ENCODE assay signal across 7 mouse cellular contexts in genomic region chr3:31083507-31084245, GRCm38 (mm10). TPM values are rescaled to one million over a fixed set of nuclear protein-coding genes. Genes with fewer than 3 reads are reported as not detected.
A peak's percentile ranks its signal among the peaks of the same experiment; 100 is the strongest.
DNase-seq lines count a peak whose midpoint lies in the region; ATAC-seq and TF ChIP-seq lines count a peak whose summit lies in the region.

No protein-coding gene starts in this region.

- H3K27me3 ChIP-seq in heart, adult 2 months (ENCODE audit: control insufficient read depth, insufficient read depth, low read length): no peaks in the 10 kb centered on the region
- no peaks in the 10 kb centered on the region for H3K27me3 ChIP-seq in kidney, embryonic 14.5 days (ENCODE audit: control insufficient read depth, insufficient read depth, low read length)
- no peaks in the 10 kb centered on the region for H3K27me3 ChIP-seq in stomach, embryonic 14.5 days (ENCODE audit: control insufficient read depth, insufficient read depth, low read length)

- H3K36me3 ChIP-seq in heart, adult 2 months (ENCODE audit: control insufficient read depth, insufficient read depth, low read length): no peaks in the 10 kb centered on the region
- no peaks in the 10 kb centered on the region for H3K36me3 ChIP-seq in kidney, embryonic 14.5 days (ENCODE audit: control insufficient read depth, insufficient read depth, low read length)
- H3K36me3 ChIP-seq in stomach, embryonic 14.5 days (ENCODE audit: control insufficient read depth, insufficient read depth, low read length): no peaks in the 10 kb centered on the region

- H3K4me2 ChIP-seq in kidney, embryonic 14.5 days (replicated peaks; ENCODE audit: low read depth, low read length): peak overlapping the region; percentile 17; the same call in 1 of the 2 replicates
- peak overlapping the region; percentile 30 for H3K4me2 ChIP-seq in stomach, embryonic 14.5 days (replicated peaks; ENCODE audit: low read depth, low read length)

- H3K27ac ChIP-seq in heart, adult 2 months: no peak overlapping the region
- H3K27ac ChIP-seq in kidney, embryonic 14.5 days (ENCODE audit: low read depth, low read length): no peak overlapping the region
- no peak overlapping the region for H3K27ac ChIP-seq in stomach, embryonic 14.5 days (ENCODE audit: low read length)

- H3K4me1 ChIP-seq in heart, adult 2 months (ENCODE audit: control insufficient read depth, insufficient read depth, low read length): peaks cover 5% of the 10 kb centered on the region
- H3K4me1 ChIP-seq in kidney, embryonic 14.5 days (ENCODE audit: control insufficient read depth, insufficient read depth, low read length): peaks cover 6% of the 10 kb centered on the region; the same call in 1 of the 2 replicates
- peaks cover 9% of the 10 kb centered on the region; the same call in 1 of the 2 replicates for H3K4me1 ChIP-seq in stomach, embryonic 14.5 days (ENCODE audit: control insufficient read depth, insufficient read depth, low read length)

- intact Hi-C loops in heart, adult 2 months (cut with DNase I): no loop called here

- peak; percentile 87 for DNase-seq in A20 (ENCODE audit: low read depth, low spot score)
- DNase-seq in MEL-GATA-1-ER (ENCODE audit: extremely low read depth, low read depth): peak; percentile 73
- DNase-seq in heart, adult 2 months: peak; percentile 56 to 59
- DNase-seq in lung, postnatal 36 days: peak; percentile 69
- DNase-seq in frontal cortex, adult 2 months (ENCODE audit: extremely low spot score in 1 of 2, low spot score in 1 of 2): no peak

- no peak for TF ChIP-seq EP300 in heart, adult 2 months (IDR thresholded peaks at IDR 0.05; ENCODE audit: insufficient read depth, low read depth, low read length)

- ATAC-seq in kidney, embryonic 14.5 days (ENCODE audit: low FRiP score, low TSS enrichment): peak; percentile 51; the same call in 1 of the 2 replicates
- ATAC-seq in stomach, embryonic 14.5 days (ENCODE audit: insufficient number of reproducible peaks, insufficient read depth, low FRiP score, low read depth): peak; percentile 30; the same call in 1 of the 2 replicates

- no peaks in the 10 kb centered on the region for H3K9me3 ChIP-seq in kidney, embryonic 14.5 days (ENCODE audit: control insufficient read depth, low read length)
- no peaks in the 10 kb centered on the region for H3K9me3 ChIP-seq in stomach, embryonic 14.5 days (ENCODE audit: control insufficient read depth, low read depth, low read length)

- WGBS in heart, adult 2 months: 28% methylated on average over 12 of the region's 12 CpGs
- WGBS in kidney, embryonic 14.5 days: 44% methylated on average over 12 of the region's 12 CpGs
- WGBS in stomach, embryonic 14.5 days: 20% methylated on average over 12 of the region's 12 CpGs

- no peak for TF ChIP-seq CTCF in heart, adult 2 months (IDR thresholded peaks at IDR 0.05)

- H3K9ac ChIP-seq in heart, adult 2 months (ENCODE audit: low read depth, low read length): no peak overlapping the region
- H3K9ac ChIP-seq in kidney, embryonic 14.5 days (ENCODE audit: low read depth, low read length): no peak overlapping the region
- no peak overlapping the region for H3K9ac ChIP-seq in stomach, embryonic 14.5 days (replicated peaks; ENCODE audit: low read depth, low read length)

- no peak overlapping the region for H3K4me3 ChIP-seq in heart, adult 2 months
- H3K4me3 ChIP-seq in kidney, embryonic 14.5 days (ENCODE audit: low read length): no peak overlapping the region
- no peak overlapping the region for H3K4me3 ChIP-seq in stomach, embryonic 14.5 days (ENCODE audit: low read depth, low read length)

- H3K79me2 ChIP-seq in heart, adult 2 months (replicated peaks; ENCODE audit: control insufficient read depth, insufficient read depth, low read length): no peaks in the 10 kb centered on the region

- no peak for TF ChIP-seq POLR2A in heart, adult 2 months (IDR thresholded peaks at IDR 0.05; ENCODE audit: insufficient read depth, low read depth, low read length)

RNA-seq across cellular contexts. Expression of gene Skil, which starts 11.2 kb away (rescaled TPM):
- 10 to 100 TPM; 14.2 to 15.4 TPM for total RNA-seq in heart, adult 2 months (2021)
- polyA plus RNA-seq in heart, adult 2 months (2012; rRNA removed): 8.0 and 13.8 TPM in 2 replicates
- polyA plus RNA-seq in kidney, embryonic 14.5 days (2014; fragmentation: Nextera tagmentation; extraction: Ambion mirVana): 20.0 and 26.8 TPM in 2 replicates
- polyA plus RNA-seq in stomach, embryonic 14.5 days (2014; fragmentation: Nextera tagmentation; extraction: Ambion mirVana): 27.6 and 30.3 TPM in 2 replicates
- polyA plus RNA-seq in frontal cortex, adult 2 months (2012; rRNA removed): 19.8 and 20.0 TPM in 2 replicates

Comparison
In these comparisons a context has a peak if more than half of its experiments do, and no peak if none do; other contexts are left out.
1. DNase-seq: peak in A20 (single experiment), MEL-GATA-1-ER (single experiment), heart, adult 2 months (2 of 2) and lung, postnatal 36 days (single experiment); none in frontal cortex, adult 2 months (0 of 2).